In genomic region chr12:68996740-68997139, GRCm38 (mm10) we compare ENCODE assay signal across 14 mouse cellular contexts.
DNase-seq lines count a peak whose midpoint lies in the region; ATAC-seq and TF ChIP-seq lines count a peak whose summit lies in the region.
"Had no signal": no experiment of that assay in that cellular context is flagged by ENCODE, and none has a peak within 500 bp of the region (broad histone marks: within the 10 kb centered on the region; RNA-seq: fewer than 3 reads in every experiment).

No protein-coding gene starts in this region.

- no peaks in the 10 kb centered on the region for H3K36me3 ChIP-seq in forebrain, embryonic 11.5 days (ENCODE audit: control insufficient read depth, insufficient read depth, low read length)
- H3K36me3 ChIP-seq in forebrain, embryonic 10.5 days (replicated peaks), result no peaks in the 10 kb centered on the region
- no peaks in the 10 kb centered on the region for H3K36me3 ChIP-seq in neural tube, embryonic 13.5 days
- no peaks in the 10 kb centered on the region for H3K36me3 ChIP-seq in hindbrain, embryonic 14.5 days (replicated peaks; ENCODE audit: control insufficient read depth, insufficient read depth)
- no peaks in the 10 kb centered on the region for H3K36me3 ChIP-seq in neural tube, embryonic 15.5 days
- no peaks in the 10 kb centered on the region for H3K36me3 ChIP-seq in thymus, adult 2 months (ENCODE audit: control insufficient read depth, insufficient read depth, low read length)
- H3K36me3 ChIP-seq: heart, embryonic 10.5 days had no signal

- no peak overlapping the region for H3K27ac ChIP-seq in forebrain, embryonic 11.5 days (ENCODE audit: low read depth, low read length)
- no peak overlapping the region for H3K27ac ChIP-seq in forebrain, embryonic 10.5 days
- H3K27ac ChIP-seq in neural tube, embryonic 13.5 days (replicated peaks), result peak overlapping the region; percentile 19; the same call in 1 of the 2 replicates
- peak overlapping the region; percentile 23 for H3K27ac ChIP-seq in hindbrain, embryonic 14.5 days
- peak overlapping the region; percentile 54 for H3K27ac ChIP-seq in neural tube, embryonic 15.5 days (replicated peaks)
- H3K27ac ChIP-seq in thymus, adult 2 months (ENCODE audit: control insufficient read depth, insufficient read depth, low read length), result no peak overlapping the region
- H3K27ac ChIP-seq: heart, embryonic 10.5 days; kidney, postnatal 0 days; liver, embryonic 14.5 days had no signal

- no peaks in the 10 kb centered on the region for H3K4me1 ChIP-seq in forebrain, embryonic 11.5 days (replicated peaks; ENCODE audit: control insufficient read depth, insufficient read depth, low read length)
- no peaks in the 10 kb centered on the region for H3K4me1 ChIP-seq in forebrain, embryonic 10.5 days
- H3K4me1 ChIP-seq in neural tube, embryonic 13.5 days (replicated peaks), result no peaks in the 10 kb centered on the region
- 0 out of 2 replicates have a peak, but pooled peaks cover 4% of the 10 kb centered on the region for H3K4me1 ChIP-seq in hindbrain, embryonic 14.5 days (replicated peaks; ENCODE audit: control insufficient read depth, insufficient read depth, low read length)
- H3K4me1 ChIP-seq in neural tube, embryonic 15.5 days, result no peaks in the 10 kb centered on the region
- H3K4me1 ChIP-seq in thymus, adult 2 months (replicated peaks; ENCODE audit: control insufficient read depth, insufficient read depth, low read length), result no peaks in the 10 kb centered on the region
- H3K4me1 ChIP-seq: heart, embryonic 10.5 days had no signal

- H3K9me3 ChIP-seq in forebrain, embryonic 11.5 days (ENCODE audit: control insufficient read depth, low read length), result no peaks in the 10 kb centered on the region
- H3K9me3 ChIP-seq in forebrain, embryonic 10.5 days, result no peaks in the 10 kb centered on the region
- H3K9me3 ChIP-seq in neural tube, embryonic 13.5 days, result no peaks in the 10 kb centered on the region
- no peaks in the 10 kb centered on the region for H3K9me3 ChIP-seq in hindbrain, embryonic 14.5 days (ENCODE audit: control insufficient read depth, low read length)
- no peaks in the 10 kb centered on the region for H3K9me3 ChIP-seq in neural tube, embryonic 15.5 days (replicated peaks)
- H3K9me3 ChIP-seq: heart, embryonic 10.5 days had no signal

- no peak overlapping the region for H3K4me2 ChIP-seq in forebrain, embryonic 11.5 days (ENCODE audit: low read depth, low read length, severe bottlenecking)
- peak overlapping the region; percentile 36 for H3K4me2 ChIP-seq in neural tube, embryonic 13.5 days
- peak overlapping the region; percentile 39 for H3K4me2 ChIP-seq in hindbrain, embryonic 14.5 days (replicated peaks)
- H3K4me2 ChIP-seq in neural tube, embryonic 15.5 days, result peak overlapping the region; percentile 43

- no peaks in the 10 kb centered on the region for H3K27me3 ChIP-seq in forebrain, embryonic 11.5 days (ENCODE audit: control insufficient read depth, insufficient read depth, low read length)
- H3K27me3 ChIP-seq in forebrain, embryonic 10.5 days (ENCODE audit: poor library complexity, severe bottlenecking), result no peaks in the 10 kb centered on the region
- H3K27me3 ChIP-seq in neural tube, embryonic 13.5 days, result no peaks in the 10 kb centered on the region
- H3K27me3 ChIP-seq in hindbrain, embryonic 14.5 days (ENCODE audit: control insufficient read depth, insufficient read depth, low read length), result no peaks in the 10 kb centered on the region
- no peaks in the 10 kb centered on the region for H3K27me3 ChIP-seq in neural tube, embryonic 15.5 days (replicated peaks)
- H3K27me3 ChIP-seq in thymus, adult 2 months (ENCODE audit: control insufficient read depth, insufficient read depth, low read length), result no peaks in the 10 kb centered on the region

- no peak overlapping the region for H3K4me3 ChIP-seq in forebrain, embryonic 11.5 days (ENCODE audit: low read depth, low read length)
- no peak overlapping the region for H3K4me3 ChIP-seq in forebrain, embryonic 10.5 days
- H3K4me3 ChIP-seq in neural tube, embryonic 13.5 days, result no peak overlapping the region
- no peak overlapping the region; the same call in 1 of the 2 replicates for H3K4me3 ChIP-seq in hindbrain, embryonic 14.5 days (replicated peaks; ENCODE audit: low read length)
- H3K4me3 ChIP-seq in neural tube, embryonic 15.5 days (replicated peaks), result peak overlapping the region; percentile 19
- no peak overlapping the region for H3K4me3 ChIP-seq in thymus, adult 2 months (ENCODE audit: control insufficient read depth, insufficient read depth, low read length)
- H3K4me3 ChIP-seq: heart, embryonic 10.5 days had no signal

- H3K9ac ChIP-seq in forebrain, embryonic 11.5 days (ENCODE audit: low read length), result no peak overlapping the region
- no peak overlapping the region for H3K9ac ChIP-seq in neural tube, embryonic 13.5 days
- H3K9ac ChIP-seq in hindbrain, embryonic 14.5 days, result peak overlapping the region; percentile 33
- no peak overlapping the region for H3K9ac ChIP-seq in neural tube, embryonic 15.5 days (replicated peaks)
- H3K9ac ChIP-seq: liver, embryonic 14.5 days had no signal

- no peak for TF ChIP-seq CTCF in thymus, adult 2 months (IDR thresholded peaks at IDR 0.05; ENCODE audit: borderline replicate concordance, control insufficient read depth, extremely low read depth, insufficient read depth, low read length, poor library complexity)

- no peak for TF ChIP-seq POLR2A in thymus, adult 2 months (IDR thresholded peaks at IDR 0.05; ENCODE audit: control insufficient read depth, extremely low read depth, insufficient read depth, low read length, poor library complexity)

- 54% methylated on average over 12 of the region's 12 CpGs for WGBS in forebrain, embryonic 11.5 days
- WGBS in forebrain, embryonic 10.5 days, result 73% methylated on average over 12 of the region's 12 CpGs
- WGBS in neural tube, embryonic 13.5 days, result 47% methylated on average over 12 of the region's 12 CpGs
- 31% methylated on average over 12 of the region's 12 CpGs for WGBS in hindbrain, embryonic 14.5 days
- WGBS in neural tube, embryonic 15.5 days, result 48% methylated on average over 12 of the region's 12 CpGs
- 73% methylated on average over 12 of the region's 12 CpGs for WGBS in thymus, adult 2 months

- DNase-seq in forebrain, embryonic 11.5 days (ENCODE audit: low spot score), result no peak
- no peak for DNase-seq in forebrain, embryonic 10.5 days (ENCODE audit: extremely low spot score, low spot score)
- no peak for DNase-seq in neural tube, embryonic 10.5 days (ENCODE audit: extremely low spot score, low spot score)
- peak; percentile 29 for DNase-seq in hindbrain, embryonic 14.5 days (ENCODE audit: low spot score)
- DNase-seq in heart, postnatal 4 days, result no peak
- DNase-seq in thymus, adult 2 months, result no peak
- DNase-seq: adrenal gland, adult 2 months; cerebellum, postnatal 25 days; lung, postnatal 4 days had no signal

- ATAC-seq in forebrain, embryonic 11.5 days (replicated peaks; ENCODE audit: low FRiP score), result peak; percentile 46; the same call in 1 of the 2 replicates
- ATAC-seq in neural tube, embryonic 13.5 days (ENCODE audit: low read depth), result peak; percentile 50; the same call in 1 of the 2 replicates
- ATAC-seq in hindbrain, embryonic 14.5 days (ENCODE audit: low FRiP score), result peak; percentile 77
- ATAC-seq in neural tube, embryonic 15.5 days (ENCODE audit: low FRiP score), result peak; percentile 77; the same call in 1 of the 2 replicates

Comparison
In these comparisons a context has a peak if more than half of its experiments do, and no peak if none do; other contexts are left out.
1. H3K27ac ChIP-seq: peak in neural tube, embryonic 13.5 days (single experiment), hindbrain, embryonic 14.5 days (single experiment) and neural tube, embryonic 15.5 days (single experiment); none in forebrain, embryonic 11.5 days (single experiment), forebrain, embryonic 10.5 days (single experiment) and thymus, adult 2 months (single experiment).
2. Peak in every context shown above with its lines, with median percentiles within 50 percentile points of each other: ATAC-seq.